Mouse (Mus musculus): ENCODE results near the gene Rsrc1. TPM values are rescaled to one million over a fixed set of nuclear protein-coding genes. Genes with fewer than 3 reads are reported as not detected.

Rsrc1 gene
- polyA plus RNA-seq, 1 experiment from 2014 or later = 27.0 TPM

DNA sequence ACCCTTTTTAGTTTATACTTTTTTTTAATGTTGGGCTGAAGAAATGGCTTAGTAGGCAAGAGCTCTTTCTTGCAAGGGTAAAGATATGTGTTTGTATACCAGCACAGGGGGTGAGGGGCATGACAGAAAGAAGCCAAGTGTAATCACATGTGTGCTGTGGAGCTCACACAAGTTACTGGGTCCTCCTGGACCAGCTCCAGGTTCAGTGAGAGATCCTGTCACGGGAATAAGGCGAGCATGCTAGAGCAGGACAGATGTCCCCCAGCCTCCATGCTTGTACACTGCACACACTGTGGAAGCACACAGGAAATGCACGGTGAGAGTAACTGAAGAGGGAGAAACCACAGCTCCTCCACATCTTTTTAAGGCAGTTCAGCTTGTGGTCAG is 371.6 kb downstream of the Rsrc1 start:
- WGBS = 83% methylated on average over 3 of the region's 3 CpGs
- Histone ChIP-seq H3K9ac (ENCODE audit: low read length) (no peak overlapping the region), H3K4me1 (ENCODE audit: control insufficient read depth in 2 of 2, insufficient read depth in 2 of 2, low read length in 2 of 2) (no peaks in the 10 kb centered on the region), H3K4me2 (ENCODE audit: low read length) (no peak overlapping the region), H3K36me3 (ENCODE audit: control insufficient read depth, insufficient read depth, low read length) (0 out of 2 replicates have a peak, but pooled peaks cover 3% of the 10 kb centered on the region), H3K27ac (replicated peaks in 1 of 2; ENCODE audit: control insufficient read depth in 1 of 2, insufficient read depth in 1 of 2, low read depth in 2 of 2, low read length in 2 of 2) (no peak overlapping the region), H3K9me3 (ENCODE audit: control insufficient read depth, low read length) (peaks cover 4% of the 10 kb centered on the region; the same call in 1 of the 2 replicates), H3K4me3 (ENCODE audit: control insufficient read depth in 1 of 2, insufficient read depth in 1 of 2, low read depth in 1 of 2, low read length in 2 of 2) (no peak overlapping the region), H3K27me3 (ENCODE audit: control insufficient read depth, insufficient read depth, low read length) (no peaks in the 10 kb centered on the region)
- no peak for ATAC-seq (ENCODE audit: insufficient number of reproducible peaks, insufficient read depth, low FRiP score, low read depth)

DNA sequence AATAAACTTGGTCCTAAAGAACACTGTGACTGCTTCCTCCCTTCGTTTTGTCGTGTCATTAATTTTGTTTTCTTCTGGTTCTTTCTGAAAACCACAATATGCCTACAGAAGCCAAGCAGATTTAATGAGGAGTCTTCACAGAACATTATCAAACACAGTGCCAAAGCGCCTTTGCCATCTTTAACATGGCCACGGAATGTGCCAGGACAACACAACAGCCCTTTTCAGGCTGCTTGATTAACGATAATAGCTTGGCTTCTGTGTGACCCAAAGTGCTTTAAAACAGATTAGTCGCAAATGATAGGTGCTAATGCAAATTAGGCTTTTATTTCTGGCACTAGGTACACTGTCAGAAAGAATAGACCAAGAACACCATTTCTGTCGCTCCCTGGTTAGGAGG is 377.2 kb downstream of the Rsrc1 start:
- Histone ChIP-seq H3K27ac (replicated peaks in 1 of 2; ENCODE audit: control insufficient read depth in 1 of 2, insufficient read depth in 1 of 2, low read depth in 2 of 2, low read length in 2 of 2) (no peak overlapping the region), H3K27me3 (ENCODE audit: control insufficient read depth, insufficient read depth, low read length) (no peaks in the 10 kb centered on the region), H3K36me3 (ENCODE audit: control insufficient read depth, insufficient read depth, low read length) (0 out of 2 replicates have a peak, but pooled peaks cover 3% of the 10 kb centered on the region), H3K4me1 (ENCODE audit: control insufficient read depth in 2 of 2, insufficient read depth in 2 of 2, low read length in 2 of 2) (no peaks in the 10 kb centered on the region), H3K4me2 (ENCODE audit: low read length) (no peak overlapping the region), H3K9me3 (ENCODE audit: control insufficient read depth, low read length) (peaks cover 4% of the 10 kb centered on the region; the same call in 1 of the 2 replicates), H3K9ac (ENCODE audit: low read length) (no peak overlapping the region), H3K4me3 (ENCODE audit: control insufficient read depth in 1 of 2, insufficient read depth in 1 of 2, low read depth in 1 of 2, low read length in 2 of 2) (no peak overlapping the region)
- ATAC-seq (ENCODE audit: insufficient number of reproducible peaks, insufficient read depth, low FRiP score, low read depth) = no peak
- WGBS = 88% methylated on average over 7 of the region's 7 CpGs

DNA sequence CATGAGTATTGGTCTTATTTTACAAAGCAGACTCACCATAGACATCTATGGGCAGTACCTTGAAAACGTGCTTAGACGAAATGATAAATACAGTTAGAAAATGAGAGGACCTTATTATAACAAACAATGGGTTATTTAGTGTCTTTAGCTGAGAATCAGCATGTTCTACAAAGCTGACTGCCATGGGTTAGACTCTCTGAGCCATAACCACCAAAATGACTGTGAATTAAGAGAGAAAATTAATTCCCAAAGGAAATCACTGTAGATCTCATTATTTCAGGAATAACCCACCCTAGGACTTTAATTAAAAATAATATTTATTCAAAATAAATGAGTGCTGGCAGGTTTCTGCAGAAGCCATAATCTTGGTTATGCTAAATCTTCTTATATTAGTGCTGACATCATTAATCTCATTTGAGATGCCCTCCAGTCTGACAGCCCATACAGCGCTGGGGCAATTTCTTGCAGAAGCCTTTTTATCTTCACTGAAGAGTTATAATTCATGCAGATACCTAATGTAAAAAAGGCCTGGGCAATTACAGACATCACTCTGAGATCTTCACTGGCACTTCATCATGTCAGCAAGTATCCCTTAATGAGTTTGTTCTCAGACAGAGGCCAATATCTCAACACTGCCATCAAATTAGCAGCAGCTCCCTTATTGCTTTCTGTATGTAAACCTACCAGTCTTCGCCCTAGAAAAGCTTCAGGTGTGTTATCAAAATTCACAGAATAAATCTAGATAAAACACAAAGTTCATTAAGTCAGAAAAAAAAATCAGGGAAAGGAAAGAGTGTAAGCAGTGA is 385.1 kb downstream of the Rsrc1 start:
- ATAC-seq (ENCODE audit: insufficient number of reproducible peaks, insufficient read depth, low FRiP score, low read depth) = no peak
- Histone ChIP-seq H3K27me3 (ENCODE audit: control insufficient read depth, insufficient read depth, low read length) (no peaks in the 10 kb centered on the region), H3K27ac (replicated peaks in 1 of 2; ENCODE audit: control insufficient read depth in 1 of 2, insufficient read depth in 1 of 2, low read depth in 2 of 2, low read length in 2 of 2) (no peak overlapping the region), H3K4me2 (ENCODE audit: low read length) (no peak overlapping the region), H3K4me1 (ENCODE audit: control insufficient read depth in 2 of 2, insufficient read depth in 2 of 2, low read length in 2 of 2) (peaks cover 7 to 22% of the 10 kb centered on the region in 2 experiments), H3K9me3 (ENCODE audit: control insufficient read depth, low read length) (no peaks in the 10 kb centered on the region), H3K36me3 (ENCODE audit: control insufficient read depth, insufficient read depth, low read length) (no peaks in the 10 kb centered on the region), H3K4me3 (ENCODE audit: control insufficient read depth in 1 of 2, insufficient read depth in 1 of 2, low read depth in 1 of 2, low read length in 2 of 2) (no peak overlapping the region), H3K9ac (ENCODE audit: low read length) (no peak overlapping the region)
- 69% methylated on average over 4 of the region's 4 CpGs for WGBS

DNA sequence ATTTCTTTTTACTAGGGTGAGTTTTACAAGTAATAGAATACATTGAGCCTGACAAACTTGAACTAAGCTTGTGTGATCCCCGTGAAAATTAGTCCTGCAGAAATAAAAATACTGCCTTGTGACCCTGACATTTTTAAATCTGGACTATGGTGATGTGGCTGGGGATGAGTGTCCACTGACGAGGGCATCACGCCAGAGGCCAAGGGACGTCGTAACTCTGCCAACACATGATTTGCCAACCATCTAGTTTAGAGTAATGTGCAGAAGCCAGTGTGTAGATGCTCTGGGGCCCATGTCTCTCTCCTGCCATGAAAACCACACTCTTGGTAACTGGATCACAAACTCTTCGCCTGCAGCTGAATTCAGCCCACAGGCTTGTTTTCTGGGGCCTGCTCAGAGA is 386.3 kb downstream of the Rsrc1 start:
- 76% methylated on average over 6 of the region's 6 CpGs for WGBS
- Histone ChIP-seq H3K9me3 (ENCODE audit: control insufficient read depth, low read length) (no peaks in the 10 kb centered on the region), H3K36me3 (ENCODE audit: control insufficient read depth, insufficient read depth, low read length) (no peaks in the 10 kb centered on the region), H3K4me3 (ENCODE audit: control insufficient read depth in 1 of 2, insufficient read depth in 1 of 2, low read depth in 1 of 2, low read length in 2 of 2) (no peak overlapping the region), H3K4me2 (ENCODE audit: low read length) (no peak overlapping the region), H3K4me1 (ENCODE audit: control insufficient read depth in 2 of 2, insufficient read depth in 2 of 2, low read length in 2 of 2) (peaks cover 11 to 34% of the 10 kb centered on the region in 2 experiments), H3K27me3 (ENCODE audit: control insufficient read depth, insufficient read depth, low read length) (no peaks in the 10 kb centered on the region), H3K27ac (replicated peaks in 1 of 2; ENCODE audit: control insufficient read depth in 1 of 2, insufficient read depth in 1 of 2, low read depth in 2 of 2, low read length in 2 of 2) (no peak overlapping the region), H3K9ac (ENCODE audit: low read length) (no peak overlapping the region)
- no peak for ATAC-seq (ENCODE audit: insufficient number of reproducible peaks, insufficient read depth, low FRiP score, low read depth)

DNA sequence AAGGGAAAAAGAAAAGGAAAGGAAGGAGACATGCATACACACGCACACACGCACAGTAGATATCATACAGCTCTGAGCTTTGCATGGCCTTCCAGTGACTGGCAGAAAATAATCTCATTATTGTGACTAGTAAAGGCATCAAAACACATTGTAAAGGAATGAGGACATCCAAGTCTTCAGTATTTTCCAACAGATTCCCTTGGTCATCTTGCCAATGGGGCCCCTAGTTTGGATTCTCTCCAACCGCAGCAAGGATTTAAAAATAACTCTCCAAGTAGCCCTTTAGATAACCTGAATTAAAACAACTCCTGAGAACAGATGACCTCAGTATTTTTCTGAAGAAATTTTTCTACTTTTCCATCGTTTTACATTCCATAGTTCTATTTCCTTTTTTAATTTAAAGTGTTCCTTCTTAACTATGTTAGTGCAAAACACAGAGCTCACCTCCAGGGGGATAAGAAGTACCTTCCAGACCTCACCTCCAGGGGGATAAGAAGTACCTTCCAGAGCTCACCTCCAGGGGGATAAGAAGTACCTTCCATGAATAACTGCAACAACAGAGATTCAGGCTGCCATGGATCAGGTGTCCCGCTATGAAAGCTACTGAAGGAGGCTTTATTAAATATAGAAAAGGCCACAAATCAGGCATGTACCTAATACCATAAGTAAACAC is 388.4 kb downstream of the Rsrc1 start:
- WGBS = 40% methylated on average over 5 of the region's 5 CpGs
- Histone ChIP-seq H3K4me1 (ENCODE audit: control insufficient read depth in 2 of 2, insufficient read depth in 2 of 2, low read length in 2 of 2) (peaks cover 17 to 46% of the 10 kb centered on the region in 2 experiments), H3K27ac (replicated peaks in 1 of 2; ENCODE audit: control insufficient read depth in 1 of 2, insufficient read depth in 1 of 2, low read depth in 2 of 2, low read length in 2 of 2) (peak overlapping the region; percentile 70)

DNA sequence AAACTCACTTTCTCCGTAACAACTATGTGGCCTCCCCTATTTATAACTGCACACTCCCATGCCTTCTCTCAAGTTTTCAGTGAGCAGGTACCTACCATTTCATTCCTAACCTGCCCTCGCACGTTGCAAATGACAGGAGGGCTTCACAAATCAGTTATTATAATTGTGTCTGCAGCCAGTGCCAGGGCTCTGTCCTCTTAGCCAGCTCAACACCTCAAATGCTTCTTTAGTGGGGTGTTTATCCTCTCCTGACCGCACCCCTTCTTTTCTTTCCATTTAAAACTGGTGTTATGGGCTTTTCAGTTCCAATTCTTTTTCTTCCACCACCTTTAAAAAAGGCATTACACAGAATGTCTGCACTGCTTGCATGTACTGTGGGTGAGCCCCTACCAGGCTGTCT is 391.0 kb downstream of the Rsrc1 start:
- Histone ChIP-seq H3K4me2 (ENCODE audit: low read length) (peak overlapping the region; percentile 76), H3K9me3 (ENCODE audit: control insufficient read depth, low read length) (no peaks in the 10 kb centered on the region), H3K27ac (replicated peaks in 1 of 2; ENCODE audit: control insufficient read depth in 1 of 2, insufficient read depth in 1 of 2, low read depth in 2 of 2, low read length in 2 of 2) (peak overlapping the region; percentile 92 to 94), H3K27me3 (ENCODE audit: control insufficient read depth, insufficient read depth, low read length) (no peaks in the 10 kb centered on the region), H3K36me3 (ENCODE audit: control insufficient read depth, insufficient read depth, low read length) (no peaks in the 10 kb centered on the region), H3K9ac (ENCODE audit: low read length) (peak overlapping the region; percentile 51; the same call in 1 of the 2 replicates), H3K4me1 (ENCODE audit: control insufficient read depth in 2 of 2, insufficient read depth in 2 of 2, low read length in 2 of 2) (peaks cover 18 to 48% of the 10 kb centered on the region in 2 experiments), H3K4me3 (ENCODE audit: control insufficient read depth in 1 of 2, insufficient read depth in 1 of 2, low read depth in 1 of 2, low read length in 2 of 2) (0 out of 4 replicates have a peak overlapping the region, but pooled peaks of 1 of the 2 experiments have one; percentile 11)
- WGBS = 32% methylated on average over 4 of the region's 4 CpGs
- no peak for ATAC-seq (ENCODE audit: insufficient number of reproducible peaks, insufficient read depth, low FRiP score, low read depth)

More for the DNA sequence above, 388.4 kb downstream of the Rsrc1 start:
- Histone ChIP-seq H3K4me2 (ENCODE audit: low read length) (peak overlapping the region; percentile 40; the same call in 1 of the 2 replicates), H3K36me3 (ENCODE audit: control insufficient read depth, insufficient read depth, low read length) (no peaks in the 10 kb centered on the region), H3K9ac (ENCODE audit: low read length) (no peak overlapping the region), H3K4me3 (ENCODE audit: control insufficient read depth in 1 of 2, insufficient read depth in 1 of 2, low read depth in 1 of 2, low read length in 2 of 2) (no peak overlapping the region), H3K9me3 (ENCODE audit: control insufficient read depth, low read length) (no peaks in the 10 kb centered on the region), H3K27me3 (ENCODE audit: control insufficient read depth, insufficient read depth, low read length) (no peaks in the 10 kb centered on the region)
- ATAC-seq (ENCODE audit: insufficient number of reproducible peaks, insufficient read depth, low FRiP score, low read depth) = no peak

DNA sequence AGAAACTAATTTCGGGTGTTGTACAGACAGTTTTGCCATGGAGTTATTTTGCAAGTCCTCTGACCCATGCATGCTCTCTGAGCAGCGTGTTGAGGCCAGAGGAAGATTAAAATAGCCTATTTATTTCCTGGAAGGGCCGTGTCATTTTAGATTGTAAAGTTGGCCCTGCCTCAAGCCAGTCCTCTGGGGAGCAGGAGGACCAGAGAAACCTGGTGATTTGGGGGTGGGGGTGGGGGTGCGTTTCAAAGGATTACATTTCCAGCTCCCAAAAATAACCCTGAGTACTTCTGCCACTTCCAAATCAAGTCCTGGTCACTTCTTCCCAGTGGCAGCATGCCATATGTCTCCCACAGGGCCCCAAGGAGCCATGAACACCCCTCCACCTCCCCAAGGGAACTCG is 391.6 kb downstream of the Rsrc1 start:
- Histone ChIP-seq H3K36me3 (ENCODE audit: control insufficient read depth, insufficient read depth, low read length) (no peaks in the 10 kb centered on the region), H3K9me3 (ENCODE audit: control insufficient read depth, low read length) (no peaks in the 10 kb centered on the region), H3K4me1 (ENCODE audit: control insufficient read depth in 2 of 2, insufficient read depth in 2 of 2, low read length in 2 of 2) (peaks cover 16 to 48% of the 10 kb centered on the region in 2 experiments), H3K27ac (replicated peaks in 1 of 2; ENCODE audit: control insufficient read depth in 1 of 2, insufficient read depth in 1 of 2, low read depth in 2 of 2, low read length in 2 of 2) (peak overlapping the region; percentile 92 to 94), H3K9ac (ENCODE audit: low read length) (peak overlapping the region; percentile 51; the same call in 1 of the 2 replicates), H3K4me2 (ENCODE audit: low read length) (peak overlapping the region; percentile 76), H3K4me3 (ENCODE audit: control insufficient read depth in 1 of 2, insufficient read depth in 1 of 2, low read depth in 1 of 2, low read length in 2 of 2) (peak overlapping the region in 1 of 2 experiments; percentile 11; a peak in 1 of 4 replicates), H3K27me3 (ENCODE audit: control insufficient read depth, insufficient read depth, low read length) (no peaks in the 10 kb centered on the region)
- ATAC-seq (ENCODE audit: insufficient number of reproducible peaks, insufficient read depth, low FRiP score, low read depth) = peak; percentile 49; the same call in 1 of the 2 replicates
- WGBS = 26% methylated on average over 5 of the region's 5 CpGs
